Mouse (Mus musculus) retina, postnatal 1 day (tissue): ENCODE data around the gene Tns1.
A peak's percentile ranks its signal among the peaks of the same experiment; 100 is the strongest.

Experiments used
- DNase-seq: peaks from one replicate; pipeline ENCODE4 v3.0.0-alpha.2; 2012

Tns1 gene

GRCm38 (mm10) chr1:73952598-73952997 lies 171.7 kb downstream of the Tns1 start:
- no peak for DNase-seq

- no peak for DNase-seq
Observed at GRCm38 (mm10) chr1:73951178-73951577, 173.1 kb downstream of the Tns1 start.

GRCm38 (mm10) chr1:73948757-73949156 lies 175.5 kb downstream of the Tns1 start:
- DNase-seq: no peak

GRCm38 (mm10) chr1:73947525-73948304 lies 176.5 kb downstream of the Tns1 start:
- no peak for DNase-seq

GRCm38 (mm10) chr1:73946701-73947100 lies 177.5 kb downstream of the Tns1 start:
- DNase-seq: no peak

- peak; percentile 33 for DNase-seq
Observed at GRCm38 (mm10) chr1:73944393-73944792, 179.9 kb downstream of the Tns1 start.

GRCm38 (mm10) chr1:73943667-73944289 lies 180.5 kb downstream of the Tns1 start:
- no peak for DNase-seq

GRCm38 (mm10) chr1:73943255-73943654 lies 181.0 kb downstream of the Tns1 start:
- no peak for DNase-seq

- DNase-seq: peak; percentile 41
Observed at GRCm38 (mm10) chr1:73942243-73942642, 182.0 kb downstream of the Tns1 start.

GRCm38 (mm10) chr1:73941697-73942096 lies 182.6 kb downstream of the Tns1 start:
- no peak for DNase-seq

- no peak for DNase-seq
Observed at GRCm38 (mm10) chr1:73940491-73941204, 183.6 kb downstream of the Tns1 start.

GRCm38 (mm10) chr1:73938597-73938996 lies 185.7 kb downstream of the Tns1 start:
- no peak for DNase-seq

GRCm38 (mm10) chr1:73937805-73938204 lies 186.4 kb downstream of the Tns1 start:
- no peak for DNase-seq

GRCm38 (mm10) chr1:73936537-73936936 lies 187.7 kb downstream of the Tns1 start:
- DNase-seq: no peak

GRCm38 (mm10) chr1:73935442-73936080 lies 188.7 kb downstream of the Tns1 start:
- no peak for DNase-seq

GRCm38 (mm10) chr1:73933146-73933490 lies 191.1 kb downstream of the Tns1 start:
- no peak for DNase-seq

- DNase-seq: no peak
Observed at GRCm38 (mm10) chr1:73932421-73933145, 191.7 kb downstream of the Tns1 start.

- DNase-seq: no peak
Observed at GRCm38 (mm10) chr1:73931851-73932250, 192.4 kb downstream of the Tns1 start.

GRCm38 (mm10) chr1:73930411-73931134 lies 193.7 kb downstream of the Tns1 start:
- DNase-seq: no peak

- no peak for DNase-seq
Observed at GRCm38 (mm10) chr1:73929952-73930329, 194.3 kb downstream of the Tns1 start.

GRCm38 (mm10) chr1:73929211-73929951 lies 194.9 kb downstream of the Tns1 start:
- DNase-seq: no peak
